In genomic region chr11:61619356-61619755, GRCm38 (mm10) we compare ENCODE assay signal across 8 mouse cellular contexts. TPM values are rescaled to one million over a fixed set of nuclear protein-coding genes. Genes with fewer than 3 reads are reported as not detected.
A peak's percentile ranks its signal among the peaks of the same experiment; 100 is the strongest.
DNase-seq lines count a peak whose midpoint lies in the region; ATAC-seq and TF ChIP-seq lines count a peak whose summit lies in the region.

No protein-coding gene starts in this region.

- H3K27ac ChIP-seq in left cerebral cortex, adult 2 months: peak overlapping the region; percentile 87
- peak overlapping the region; percentile 60 for H3K27ac ChIP-seq in embryonic fibroblast, embryonic 13.5 days (ENCODE audit: insufficient read depth, low read length)
- no peak overlapping the region for H3K27ac ChIP-seq in intestine, embryonic 15.5 days

- no peaks in the 10 kb centered on the region for H3K27me3 ChIP-seq in intestine, embryonic 15.5 days (replicated peaks)
- no peaks in the 10 kb centered on the region for H3K27me3 ChIP-seq in myocyte (ENCODE audit: control insufficient read depth, insufficient read depth, insufficient read length)

- intact Hi-C loops in left cerebral cortex, adult 2 months (cut with DNase I): loop anchor here (2.0 to 5.0 kb wide), 3 partner anchors 115 to 427 kb away; partner anchors contain the start of gene B9d1

- no peak for TF ChIP-seq CTCF in left cerebral cortex, adult 2 months (IDR thresholded peaks at IDR 0.05)
- TF ChIP-seq CTCF in embryonic fibroblast, embryonic 13.5 days (IDR thresholded peaks at IDR 0.05; ENCODE audit: borderline replicate concordance, insufficient read depth, low read length): no peak

- no peak for DNase-seq in left cerebral cortex, adult 2 months (ENCODE audit: extremely low spot score in 1 of 2, low spot score in 2 of 2)
- DNase-seq in left cerebral cortex, adult 9 months (ENCODE audit: low spot score in 2 of 2): no peak
- DNase-seq in MN1 (ENCODE audit: low spot score) (no peak), adipocyte (ENCODE audit: low spot score) (no peak)
- DNase-seq in urinary bladder, postnatal 4 days (ENCODE audit: low spot score in 2 of 2): no peak

- peak overlapping the region; percentile 23; the same call in 1 of the 2 replicates for H3K9ac ChIP-seq in intestine, embryonic 15.5 days

- H3K36me3 ChIP-seq in intestine, embryonic 15.5 days: no peaks in the 10 kb centered on the region
- H3K36me3 ChIP-seq in myocyte (ENCODE audit: control insufficient read depth, insufficient read depth): no peaks in the 10 kb centered on the region

- H3ac ChIP-seq in myocyte (ENCODE audit: control insufficient read depth, insufficient read length): no peak overlapping the region

- H3K4me3 ChIP-seq in left cerebral cortex, adult 2 months: peak overlapping the region; percentile 34
- H3K4me3 ChIP-seq in embryonic fibroblast, embryonic 13.5 days (ENCODE audit: insufficient read depth, low read length): no peak overlapping the region
- H3K4me3 ChIP-seq in intestine, embryonic 15.5 days (replicated peaks): peak overlapping the region; percentile 37
- H3K4me3 ChIP-seq in myocyte: peak overlapping the region; percentile 10

- H3K4me2 ChIP-seq in intestine, embryonic 15.5 days (replicated peaks): peak overlapping the region; percentile 82
- H3K4me2 ChIP-seq in myocyte (ENCODE audit: low read depth): peak overlapping the region; percentile 84

- ATAC-seq in intestine, embryonic 15.5 days: no peak

- H3K9me3 ChIP-seq in intestine, embryonic 15.5 days: no peaks in the 10 kb centered on the region

- TF ChIP-seq POLR2A in embryonic fibroblast, embryonic 13.5 days (IDR thresholded peaks at IDR 0.05; ENCODE audit: low read depth, low read length): no peak
- no peak for TF ChIP-seq POLR2A in myocyte (IDR thresholded peaks at IDR 0.05; ENCODE audit: insufficient read length, low read depth)

- peaks cover 9% of the 10 kb centered on the region; the same call in 1 of the 2 replicates for H3K4me1 ChIP-seq in embryonic fibroblast, embryonic 13.5 days (ENCODE audit: control insufficient read depth, insufficient read depth, low read length)
- H3K4me1 ChIP-seq in intestine, embryonic 15.5 days (replicated peaks): peaks cover 10% of the 10 kb centered on the region

- 13% methylated on average over 6 of the region's 6 CpGs for WGBS in intestine, embryonic 15.5 days

- no peaks in the 10 kb centered on the region for H3K79me2 ChIP-seq in myocyte (ENCODE audit: control insufficient read depth, insufficient read depth)

TF ChIP-seq in myocyte, 11 proteins besides CTCF, POLR2A, EP300 and RAD21:
- TF ChIP-seq TCF3 (IDR thresholded peaks at IDR 0.05; ENCODE audit: insufficient read length, low read depth) (no peak), REST (IDR thresholded peaks at IDR 0.05; ENCODE audit: insufficient read depth, insufficient read length) (no peak), SRF (IDR thresholded peaks at IDR 0.05; ENCODE audit: control insufficient read depth, insufficient read length, low read depth) (no peak), MYOG (IDR thresholded peaks at IDR 0.05; ENCODE audit: control insufficient read depth in 1 of 3, insufficient read depth in 1 of 3, insufficient read length in 2 of 3, low read depth in 2 of 3) (no peak), E2F4 (IDR thresholded peaks at IDR 0.05; ENCODE audit: insufficient read depth) (no peak), TCF12 (IDR thresholded peaks at IDR 0.05; ENCODE audit: insufficient read depth, poor library complexity, severe bottlenecking) (no peak), USF1 (IDR thresholded peaks at IDR 0.05; ENCODE audit: low read depth) (no peak), CEBPB (IDR thresholded peaks at IDR 0.05; ENCODE audit: insufficient read depth, poor library complexity, severe bottlenecking) (no peak)

RNA-seq across cellular contexts. Expression of gene Grap, which starts 33.7 kb away (rescaled TPM):
- total RNA-seq in left cerebral cortex, adult 2 months (2021): 1 to 10 TPM; 4.1 TPM
- 0.30 and 0.32 TPM in 2 replicates for polyA plus RNA-seq in embryonic fibroblast, embryonic 13.5 days (2011; ENCODE audit: insufficient read length, low read depth, missing spikeins)
- polyA plus RNA-seq in intestine, embryonic 15.5 days (2015; fragmentation: Nextera tagmentation; extraction: Ambion mirVana): 7.1 and 7.6 TPM in 2 replicates
- 0.06 TPM for polyA plus RNA-seq in myocyte (2012; fragmentation: generic; extraction: Trizol)

RNA-seq across cellular contexts. Expression of gene Epn2, which starts 39.9 kb away (rescaled TPM):
- 100 to 1,000 TPM; 113 TPM for total RNA-seq in left cerebral cortex, adult 2 months (2021)
- 34.8 and 35.6 TPM in 2 replicates for polyA plus RNA-seq in embryonic fibroblast, embryonic 13.5 days (2011; ENCODE audit: insufficient read length, low read depth, missing spikeins)
- polyA plus RNA-seq in intestine, embryonic 15.5 days (2015; fragmentation: Nextera tagmentation; extraction: Ambion mirVana): 13.1 and 19.4 TPM in 2 replicates
- 14.1 TPM for polyA plus RNA-seq in myocyte (2012; fragmentation: generic; extraction: Trizol)
